Mouse (Mus musculus) ES-Bruce4 (cell line): ENCODE measurements around the gene Twnk.

ENCODE experiments used
- EP300 ChIP-seq: IDR thresholded peaks from 2 replicates; pipeline ENCODE4 v1.6.1; 2011; ENCODE audit warnings: low read depth, low read length; ENCODE audit not compliant: insufficient read depth
- POLR2A ChIP-seq: IDR thresholded peaks from one replicate; pipeline ENCODE4 v1.8.1; 2011; ENCODE audit warnings: low read length; ENCODE audit not compliant: insufficient read depth

DNA sequence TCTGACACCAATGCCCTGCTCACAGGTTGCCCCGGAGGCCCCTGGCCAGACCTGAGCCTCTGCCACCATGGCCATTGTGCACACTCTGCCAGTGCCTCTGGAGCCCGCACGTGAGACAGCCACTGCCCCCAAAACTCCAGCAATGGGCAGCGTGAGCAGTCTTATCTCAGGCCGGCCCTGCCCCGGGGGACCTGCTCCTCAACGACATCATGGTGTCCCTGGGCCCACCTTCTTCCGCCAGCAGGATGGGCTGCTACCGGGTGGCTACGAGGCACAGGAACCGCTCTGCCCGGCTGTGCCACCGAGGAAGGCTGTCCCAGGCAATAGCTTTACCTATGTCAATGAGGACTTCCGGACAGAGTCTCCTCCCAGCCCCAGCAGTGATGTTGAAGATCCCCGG, 15.9 kb downstream of the Twnk start:
- TF ChIP-seq POLR2A (no peak), EP300 (no peak)
